Mouse (Mus musculus) megakaryocyte, embryonic 14.5 days (primary cell): ENCODE results near the gene Klra9.

ENCODE experiments used
- FLI1 ChIP-seq: IDR thresholded peaks from 2 replicates; pipeline ENCODE4 v1.6.1; 2012; ENCODE audit warnings: low read length, inconsistent platforms, mixed read lengths
- GATA1 ChIP-seq: IDR thresholded peaks from 3 replicates; pipeline ENCODE4 v1.6.1; 2012; ENCODE audit warnings: mixed read lengths, low read length, inconsistent platforms, borderline replicate concordance

DNA sequence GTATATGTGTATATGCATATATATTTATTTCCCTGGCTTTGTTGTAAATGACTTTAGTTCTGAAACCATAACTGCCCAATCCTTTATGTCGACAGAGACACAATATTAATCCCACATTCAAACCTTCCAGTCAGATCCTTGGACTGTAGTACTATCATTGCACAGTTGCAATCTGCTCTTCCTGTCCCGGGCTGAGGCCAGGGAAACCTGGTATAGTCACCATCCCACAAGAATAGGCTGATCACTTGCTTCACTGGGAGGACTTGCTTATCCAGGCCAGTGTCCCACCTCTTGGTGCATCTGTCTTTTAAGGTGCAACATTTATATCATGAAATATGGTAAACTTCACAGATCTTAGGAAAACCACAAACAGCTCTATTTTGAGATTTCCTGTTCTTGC is 44.6 kb upstream of the Klra9 start:
- TF ChIP-seq GATA1 (no peak), FLI1 (no peak)
